Mouse (Mus musculus) kidney, postnatal 0 days (tissue): ENCODE data around the gene Ccdc157. TPM values are rescaled to one million over a fixed set of nuclear protein-coding genes. Genes with fewer than 3 reads are reported as not detected.
"Not testable (repeated sequence)": the region's sequence is repeated elsewhere in the genome, so short reads cannot be mapped to it uniquely, and the experiment has no call there.

Experiments
- ATAC-seq: fragments of 200-750 bp; cut with Nextera tagmentation; replicated peaks from 2 replicates; pipeline ENCODE4 v1.8.0; 2017; ENCODE audit warnings: low read depth, moderate number of reproducible peaks, moderate TSS enrichment, moderate library complexity; ENCODE audit not compliant: low FRiP score
- DNase-seq: peaks from one replicate; pipeline ENCODE4 v3.0.0-alpha.2; 2016; ENCODE audit warnings: low spot score
- H3K27ac ChIP-seq: fragments of 300-500 bp; sonication (generic); 2 replicates; pipeline ENCODE4 v1.5.1; 2014; ENCODE audit warnings: mild to moderate bottlenecking
- H3K27me3 ChIP-seq: fragments of 300-500 bp; sonication (generic); 2 replicates; pipeline ENCODE4 v1.6.1; 2014; ENCODE audit warnings: low read length, mixed read lengths; ENCODE audit not compliant: insufficient read depth
- H3K36me3 ChIP-seq: fragments of 300-500 bp; sonication (generic); 2 replicates; pipeline ENCODE4 v1.6.1; 2014; ENCODE audit warnings: low read length, mixed read lengths; ENCODE audit not compliant: insufficient read depth
- H3K4me1 ChIP-seq: fragments of 300-500 bp; sonication (generic); replicated peaks from 2 replicates; pipeline ENCODE4 v1.6.1; 2014; ENCODE audit warnings: antibody characterized with exemption, low read length, mixed read lengths; ENCODE audit not compliant: insufficient read depth
- H3K4me2 ChIP-seq: fragments of 300-500 bp; sonication (generic); 2 replicates; pipeline ENCODE4 v1.6.1; 2014; ENCODE audit warnings: mild to moderate bottlenecking, low read length, moderate library complexity, mixed read lengths
- H3K4me3 ChIP-seq: fragments of 300-500 bp; sonication (generic); replicated peaks from 2 replicates; pipeline ENCODE4 v1.5.1; 2014; ENCODE audit warnings: low read depth, low read length
- H3K9ac ChIP-seq: fragments of 300-500 bp; sonication (generic); 2 replicates; pipeline ENCODE4 v1.6.1; 2014; ENCODE audit warnings: low read depth, low read length
- H3K9me3 ChIP-seq: fragments of 300-500 bp; sonication (generic); replicated peaks from 2 replicates; pipeline ENCODE4 v1.6.1; 2016; ENCODE audit warnings: low read length, inconsistent platforms, mixed read lengths
- CTCF ChIP-seq: IDR thresholded peaks from 2 replicates; pipeline ENCODE4 v1.5.1; 2016; ENCODE audit warnings: antibody characterized with exemption, low read depth, mild to moderate bottlenecking, moderate library complexity
- WGBS: fragments of 180-500 bp; shearing (Covaris S2); extraction: QIAGEN DNeasy Blood & Tissue Kit; methylation state at CpG from one replicate; pipeline ENCODE4 v1.1.7; 2014; 5-methylcytosine and 5-hydroxymethylcytosine counted together
- polyA plus RNA-seq: library from polyadenylated mRNA; unstranded; fragments of >200 nt; fragmentation: Nextera tagmentation; extraction: Ambion mirVana; gene quantifications from 2 replicates; pipeline ENCODE4 v1.2.1, GENCODE M21; 2015

Ccdc157 gene
- polyA plus RNA-seq, 1 experiment from 2014 or later, result 5.9 TPM

DNA sequence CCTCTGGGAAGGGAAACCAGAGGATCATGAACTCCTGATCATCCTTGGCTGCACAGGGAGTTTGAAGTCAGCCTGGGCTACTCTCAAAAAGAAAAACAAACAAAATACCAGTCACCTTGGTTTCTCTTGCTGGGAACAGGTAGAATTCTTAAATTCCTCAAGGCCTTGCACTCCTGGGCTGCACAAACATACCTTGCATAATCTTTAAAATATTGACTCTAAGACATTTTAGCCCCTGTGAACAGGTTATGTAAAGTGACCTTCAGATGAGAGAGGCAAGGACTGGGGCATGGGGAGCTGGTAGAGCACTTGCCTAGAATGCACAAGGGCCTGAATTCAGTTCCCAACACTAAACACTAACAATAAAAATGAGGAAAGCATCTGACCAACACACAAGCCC lies 18.6 kb downstream of the Ccdc157 start:
- ATAC-seq (no peak), DNase-seq (no peak)
- Histone ChIP-seq H3K9me3 (no peaks in the 10 kb centered on the region), H3K27me3 (no peaks in the 10 kb centered on the region), H3K4me2 (no peak overlapping the region), H3K27ac (no peak overlapping the region), H3K9ac (no peak overlapping the region), H3K4me3 (no peak overlapping the region), H3K36me3 (peaks cover 47% of the 10 kb centered on the region), H3K4me1 (peaks cover under 1% of the 10 kb centered on the region; the same call in 1 of the 2 replicates)
- no peak for TF ChIP-seq CTCF

DNA sequence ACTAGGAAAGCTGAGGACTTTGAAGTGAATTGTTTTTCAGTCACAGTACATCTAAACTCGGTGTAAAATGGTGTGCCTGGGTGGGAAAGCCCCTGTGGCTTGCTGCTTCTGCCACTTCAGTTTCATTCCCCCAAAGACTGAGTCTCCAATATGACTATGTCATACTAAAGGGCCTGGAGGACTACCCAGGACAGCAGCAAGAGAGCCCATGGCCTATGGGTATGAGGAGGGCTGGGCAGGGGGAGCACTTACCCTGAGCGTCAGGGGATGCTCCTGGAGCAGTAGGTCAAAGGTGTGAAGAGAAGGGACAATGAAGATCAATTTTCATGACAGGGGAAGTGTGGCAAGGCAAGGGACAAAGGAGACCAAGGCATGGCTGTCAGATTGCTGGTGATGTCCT lies 21.1 kb downstream of the Ccdc157 start:
- Histone ChIP-seq H3K4me1 (peaks cover 12% of the 10 kb centered on the region), H3K9ac (no peak overlapping the region), H3K36me3 (peaks cover 37% of the 10 kb centered on the region), H3K27me3 (no peaks in the 10 kb centered on the region), H3K27ac (no peak overlapping the region), H3K4me2 (no peak overlapping the region), H3K4me3 (no peak overlapping the region), H3K9me3 (no peaks in the 10 kb centered on the region)
- no peak for DNase-seq
- no peak for TF ChIP-seq CTCF
- no peak for ATAC-seq
- WGBS, result 56% methylated on average over 2 of the region's 2 CpGs

DNA sequence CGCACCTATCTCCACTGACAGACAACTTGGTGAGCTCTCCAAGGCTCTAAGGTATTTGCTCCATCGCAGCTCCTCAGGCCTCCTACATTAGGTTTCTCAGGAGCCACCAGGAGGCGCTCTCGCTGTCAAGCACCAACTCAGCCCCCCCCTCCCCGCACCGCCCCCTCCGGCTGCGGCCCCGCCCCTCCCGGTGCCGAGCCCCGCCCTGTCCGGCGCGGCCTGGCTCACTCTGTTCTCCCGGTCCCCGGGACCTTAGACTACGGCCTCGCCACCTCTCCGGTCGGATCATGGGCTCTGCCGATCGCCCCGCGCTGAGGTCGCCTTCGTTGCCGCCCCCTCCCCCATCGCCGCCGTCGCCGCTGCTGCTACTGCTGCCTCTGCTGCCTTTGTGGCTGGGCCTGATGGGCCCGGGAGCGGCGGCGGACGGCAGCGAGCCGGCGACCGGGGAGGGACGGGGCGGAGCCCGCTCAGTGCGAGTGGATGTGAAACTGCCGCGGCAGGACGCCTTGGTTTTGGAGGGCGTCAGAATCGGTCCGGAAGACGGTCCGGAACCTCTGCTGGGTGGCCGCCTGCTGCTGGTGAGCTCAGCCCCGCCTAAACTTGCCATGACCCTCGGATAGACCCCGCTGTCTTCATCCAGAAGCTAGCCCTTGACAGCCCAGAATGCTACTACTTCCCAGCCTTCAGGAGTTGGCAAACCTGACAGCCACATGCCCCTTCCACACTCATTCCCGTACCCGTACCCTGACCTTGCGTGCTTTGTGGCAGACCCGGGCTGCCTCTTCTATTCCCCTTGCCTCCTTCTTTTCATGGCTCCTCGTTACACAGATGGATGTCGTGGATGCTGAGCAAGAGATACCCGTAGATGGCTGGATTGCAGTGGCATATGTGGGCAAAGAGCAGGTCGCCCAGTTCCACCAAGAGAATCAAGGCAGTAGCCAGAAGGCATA lies 24.8 kb downstream of the Ccdc157 start, which contains the start of gene Rnf215:
TSS of gene Rnf215 (plus strand) at position 217 of the 950 bp plus-strand sequence.
- Histone ChIP-seq H3K36me3 (peaks cover 20% of the 10 kb centered on the region; the same call in 1 of the 2 replicates), H3K27me3 (no peaks in the 10 kb centered on the region), H3K4me1 (peaks cover 12% of the 10 kb centered on the region), H3K9ac (peak within 1 kb of the TSS; percentile 98), H3K27ac (peak within 1 kb of the TSS; percentile 90), H3K4me2 (peak within 1 kb of the TSS; percentile 64), H3K4me3 (peak within 1 kb of the TSS; percentile 95), H3K9me3 (no peaks in the 10 kb centered on the region)
- DNase-seq, result peak; percentile 93
- peak; percentile 68 for TF ChIP-seq CTCF
- WGBS, result 1% methylated on average over 62 of the region's 66 CpGs
- peak; percentile 92 for ATAC-seq

DNA sequence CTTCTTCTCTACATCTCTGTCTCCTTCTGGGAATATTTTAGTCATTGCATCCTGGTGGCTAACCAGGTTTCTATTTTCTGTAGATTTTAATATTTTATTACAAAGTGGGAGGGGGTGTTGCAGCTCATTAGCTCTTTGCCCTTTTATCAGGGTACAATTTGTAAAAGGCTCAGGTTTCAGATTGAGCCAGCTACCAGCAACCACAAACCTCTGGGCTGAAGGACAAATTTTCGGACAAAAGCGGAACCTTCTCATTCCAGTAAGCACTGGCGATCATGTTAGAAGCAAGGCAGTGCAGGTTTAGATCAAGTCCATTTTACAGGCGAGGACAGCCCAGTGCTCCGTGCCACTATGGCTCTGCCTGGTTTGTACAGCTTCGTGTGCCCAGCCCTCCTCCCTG lies 25.7 kb downstream of the Ccdc157 start:
- Histone ChIP-seq H3K36me3 (peaks cover 12% of the 10 kb centered on the region; the same call in 1 of the 2 replicates), H3K27me3 (no peaks in the 10 kb centered on the region), H3K27ac (no peak overlapping the region), H3K9me3 (no peaks in the 10 kb centered on the region), H3K4me1 (peaks cover 12% of the 10 kb centered on the region), H3K4me3 (no peak overlapping the region), H3K9ac (no peak overlapping the region), H3K4me2 (0 out of 2 replicates have a peak overlapping the region, but pooled peaks have one; percentile 64)
- WGBS, result 51% methylated on average over 6 of the region's 6 CpGs
- no peak for ATAC-seq
- DNase-seq, result no peak
- TF ChIP-seq CTCF, result no peak

DNA sequence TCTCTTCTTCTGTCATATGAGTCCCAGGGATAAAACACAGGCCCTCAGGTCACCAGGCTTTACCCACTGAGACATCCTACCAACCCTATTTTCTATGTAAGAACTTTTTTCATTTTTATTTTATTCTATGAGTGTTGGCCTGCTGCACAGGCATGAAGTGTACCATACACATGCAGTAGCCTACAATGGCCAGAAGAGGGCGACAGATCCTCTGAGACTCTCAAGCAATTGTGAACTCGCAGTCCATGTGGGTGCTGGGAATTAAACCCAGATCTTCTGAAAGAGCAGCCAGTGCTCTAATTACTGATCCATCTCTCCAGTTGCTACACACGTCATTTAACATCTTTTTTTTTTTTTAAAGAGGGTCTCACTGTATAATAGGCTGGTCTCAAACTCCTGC lies 26.6 kb downstream of the Ccdc157 start:
- H3K27ac ChIP-seq, result no peak overlapping the region
- no peak for ATAC-seq
- WGBS, result 56% methylated on average over 3 of the region's 3 CpGs
- peak; percentile 62 for TF ChIP-seq CTCF
- no peaks in the 10 kb centered on the region for H3K27me3 ChIP-seq
- H3K9ac ChIP-seq, result no peak overlapping the region
- no peak for DNase-seq
- peaks cover 12% of the 10 kb centered on the region for H3K4me1 ChIP-seq
- peaks cover 5% of the 10 kb centered on the region; the same call in 1 of the 2 replicates for H3K36me3 ChIP-seq
- H3K4me2 ChIP-seq, result no peak overlapping the region
- no peak overlapping the region for H3K4me3 ChIP-seq
- H3K9me3 ChIP-seq, result no peaks in the 10 kb centered on the region

DNA sequence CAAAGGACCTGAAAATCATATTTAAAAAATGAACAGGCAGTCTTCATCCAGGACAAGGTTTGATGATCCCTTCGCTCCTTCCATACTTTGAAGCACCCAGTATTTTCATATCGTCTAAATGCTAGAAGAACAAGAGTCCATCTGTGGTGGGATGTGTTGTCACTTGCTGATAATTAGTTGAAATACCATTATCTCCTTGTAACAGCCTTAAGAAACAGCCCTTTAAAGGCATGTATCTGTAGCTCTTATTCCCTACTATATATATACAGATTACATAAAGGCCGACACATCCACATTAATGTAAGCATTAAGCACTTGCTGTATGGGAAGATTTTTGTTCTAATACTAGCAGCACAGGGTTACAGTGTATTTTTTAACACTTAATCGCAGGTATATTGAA lies 31.6 kb downstream of the Ccdc157 start:
- not testable (repeated sequence) for H3K4me3 ChIP-seq, H3K27me3 ChIP-seq, H3K27ac ChIP-seq, H3K4me2 ChIP-seq, H3K9me3 ChIP-seq, ATAC-seq, H3K9ac ChIP-seq, DNase-seq, H3K4me1 ChIP-seq, H3K36me3 ChIP-seq
- 93% methylated on average over 4 of the region's 4 CpGs for WGBS
